Mouse (Mus musculus) heart, embryonic 13.5 days (tissue): Measurements from ENCODE around the gene Atp6v0e. TPM values are rescaled to one million over a fixed set of nuclear protein-coding genes. Genes with fewer than 3 reads are reported as not detected.
A peak's percentile ranks its signal among the peaks of the same experiment; 100 is the strongest.

ENCODE experiments used
- ATAC-seq: fragments of 200-750 bp; cut with Nextera tagmentation; 2 replicates; pipeline ENCODE4 v1.8.0; 2017; ENCODE audit warnings: moderate TSS enrichment; ENCODE audit not compliant: insufficient number of reproducible peaks, low FRiP score, low TSS enrichment; ENCODE audit errors: extremely low read depth
- H3K27ac ChIP-seq: fragments of 300-500 bp; sonication (generic); replicated peaks from 2 replicates; pipeline ENCODE4 v1.5.1; 2015; ENCODE audit warnings: moderate library complexity, mild to moderate bottlenecking, inconsistent platforms
- H3K27me3 ChIP-seq: fragments of 300-500 bp; sonication (generic); replicated peaks from 2 replicates; pipeline ENCODE4 v1.6.1; 2015; ENCODE audit warnings: mild to moderate bottlenecking, inconsistent platforms
- H3K36me3 ChIP-seq: fragments of 300-500 bp; sonication (generic); 2 replicates; pipeline ENCODE4 v1.6.1; 2015; ENCODE audit warnings: mild to moderate bottlenecking, inconsistent platforms
- H3K4me1 ChIP-seq: fragments of 300-500 bp; sonication (generic); 2 replicates; pipeline ENCODE4 v1.6.1; 2015; ENCODE audit warnings: inconsistent platforms
- H3K4me2 ChIP-seq: fragments of 300-500 bp; sonication (generic); 2 replicates; pipeline ENCODE4 v1.6.1; 2015; ENCODE audit warnings: inconsistent platforms, mild to moderate bottlenecking, moderate library complexity
- H3K4me3 ChIP-seq: fragments of 300-500 bp; sonication (generic); 2 replicates; pipeline ENCODE4 v1.5.1; 2015; ENCODE audit warnings: moderate library complexity, mild to moderate bottlenecking, inconsistent platforms
- H3K9ac ChIP-seq: fragments of 300-500 bp; sonication (generic); 2 replicates; pipeline ENCODE4 v1.6.1; 2015; ENCODE audit warnings: inconsistent platforms, mild to moderate bottlenecking, moderate library complexity
- H3K9me3 ChIP-seq: fragments of 300-500 bp; sonication (generic); 2 replicates; pipeline ENCODE4 v1.6.1; 2016; ENCODE audit warnings: inconsistent platforms
- WGBS: fragments of 180-500 bp; shearing (Covaris S2); methylation state at CpG from one replicate; pipeline ENCODE4 v1.1.7; 2015; ENCODE audit warnings: mixed read lengths; 5-methylcytosine and 5-hydroxymethylcytosine counted together
- polyA plus RNA-seq: library from polyadenylated mRNA; unstranded; fragments of >200 nt; fragmentation: Nextera tagmentation; extraction: Ambion mirVana; gene quantifications from 2 replicates; pipeline ENCODE4 v1.2.1, GENCODE M21; 2015

The Atp6v0e gene
- polyA plus RNA-seq, 1 experiment from 2014 or later: 187 TPM

DNA sequence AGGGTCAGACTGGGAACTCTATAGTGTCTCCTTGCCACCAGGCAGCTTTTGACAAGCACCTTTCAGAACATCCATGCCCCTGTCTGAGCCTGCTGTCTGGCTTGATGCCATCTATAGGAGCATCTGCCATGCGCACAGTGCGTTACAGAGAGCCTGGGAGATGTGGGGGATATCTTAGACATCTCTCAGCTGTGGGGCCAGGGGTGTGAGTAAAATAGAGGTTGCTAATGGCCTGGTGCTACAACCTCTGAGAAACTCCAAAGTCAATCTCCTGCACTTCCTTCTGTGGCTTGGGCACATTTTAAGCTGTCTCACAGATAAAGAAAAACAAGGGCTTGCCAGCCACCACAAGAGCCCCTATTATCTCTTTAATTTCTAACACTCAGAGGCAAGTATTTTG, 26.8 kb downstream of the Atp6v0e start:
- H3K36me3 ChIP-seq: peaks cover 14% of the 10 kb centered on the region
- ATAC-seq: no peak
- H3K27ac ChIP-seq: peak overlapping the region; percentile 53; the same call in 1 of the 2 replicates
- WGBS: 76% methylated on average over 2 of the region's 2 CpGs
- no peaks in the 10 kb centered on the region for H3K9me3 ChIP-seq
- no peaks in the 10 kb centered on the region for H3K27me3 ChIP-seq
- H3K4me1 ChIP-seq: peaks cover 54% of the 10 kb centered on the region
- peak overlapping the region; percentile 50 for H3K9ac ChIP-seq
- no peak overlapping the region for H3K4me3 ChIP-seq
- no peak overlapping the region for H3K4me2 ChIP-seq

- H3K9ac ChIP-seq: peak overlapping the region; percentile 50
- no peak for ATAC-seq
- H3K27me3 ChIP-seq: no peaks in the 10 kb centered on the region
- no peak overlapping the region for H3K27ac ChIP-seq
- no peak overlapping the region for H3K4me3 ChIP-seq
- no peak overlapping the region for H3K4me2 ChIP-seq
- peaks cover 11% of the 10 kb centered on the region for H3K36me3 ChIP-seq
- H3K4me1 ChIP-seq: peaks cover 54% of the 10 kb centered on the region
- H3K9me3 ChIP-seq: no peaks in the 10 kb centered on the region
- 76% methylated on average over 5 of the region's 5 CpGs for WGBS
Observed at GRCm38 (mm10) chr17:26690236-26690635, 27.2 kb downstream of the Atp6v0e start.

DNA sequence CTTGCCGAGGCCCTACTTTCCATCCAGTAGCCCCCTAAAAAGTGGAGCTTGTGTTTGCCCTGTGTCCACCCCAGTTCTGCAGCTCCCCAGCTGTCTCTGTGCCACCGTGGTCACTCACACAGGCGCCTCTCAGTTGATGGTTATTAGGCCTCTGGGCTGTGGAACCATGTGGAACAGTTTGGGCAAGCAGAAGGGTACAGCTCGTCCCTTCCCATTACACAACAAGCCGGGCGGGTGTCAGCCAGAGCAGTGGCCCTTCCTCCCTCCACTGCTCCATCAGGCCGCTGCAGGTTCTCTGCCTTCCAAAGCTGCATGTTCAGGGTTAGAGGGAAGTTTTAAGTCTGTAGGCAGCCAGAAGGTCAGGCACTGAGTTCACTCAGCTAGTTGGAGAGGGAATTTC, 28.1 kb downstream of the Atp6v0e start:
- no peak overlapping the region for H3K9ac ChIP-seq
- WGBS: 83% methylated on average over 7 of the region's 7 CpGs
- no peak for ATAC-seq
- no peaks in the 10 kb centered on the region for H3K27me3 ChIP-seq
- peaks cover 15% of the 10 kb centered on the region for H3K36me3 ChIP-seq
- no peak overlapping the region for H3K27ac ChIP-seq
- H3K4me2 ChIP-seq: no peak overlapping the region
- H3K4me3 ChIP-seq: no peak overlapping the region
- H3K9me3 ChIP-seq: no peaks in the 10 kb centered on the region
- H3K4me1 ChIP-seq: peaks cover 54% of the 10 kb centered on the region

- WGBS: 79% methylated on average over 7 of the region's 7 CpGs
- Histone ChIP-seq H3K27ac (no peak overlapping the region), H3K9ac (peak overlapping the region; percentile 28; the same call in 1 of the 2 replicates)
Observed at GRCm38 (mm10) chr17:26693424-26693823, 30.4 kb downstream of the Atp6v0e start.

GRCm38 (mm10) chr17:26694171-26694570, 31.1 kb downstream of the Atp6v0e start:
- H3K36me3 ChIP-seq: peaks cover 45% of the 10 kb centered on the region
- 68% methylated on average over 7 of the region's 7 CpGs for WGBS
- peaks cover 48% of the 10 kb centered on the region for H3K4me1 ChIP-seq
- H3K9me3 ChIP-seq: no peaks in the 10 kb centered on the region
- no peak overlapping the region for H3K4me3 ChIP-seq
- ATAC-seq: no peak
- no peak overlapping the region; the same call in 1 of the 2 replicates for H3K9ac ChIP-seq
- no peak overlapping the region for H3K27ac ChIP-seq
- H3K4me2 ChIP-seq: no peak overlapping the region
- H3K27me3 ChIP-seq: no peaks in the 10 kb centered on the region

More at GRCm38 (mm10) chr17:26693424-26693823, 30.4 kb downstream of the Atp6v0e start:
- Histone ChIP-seq H3K4me3 (no peak overlapping the region), H3K9me3 (no peaks in the 10 kb centered on the region), H3K4me1 (peaks cover 48% of the 10 kb centered on the region), H3K4me2 (no peak overlapping the region), H3K36me3 (peaks cover 37% of the 10 kb centered on the region), H3K27me3 (no peaks in the 10 kb centered on the region)
- no peak for ATAC-seq

DNA sequence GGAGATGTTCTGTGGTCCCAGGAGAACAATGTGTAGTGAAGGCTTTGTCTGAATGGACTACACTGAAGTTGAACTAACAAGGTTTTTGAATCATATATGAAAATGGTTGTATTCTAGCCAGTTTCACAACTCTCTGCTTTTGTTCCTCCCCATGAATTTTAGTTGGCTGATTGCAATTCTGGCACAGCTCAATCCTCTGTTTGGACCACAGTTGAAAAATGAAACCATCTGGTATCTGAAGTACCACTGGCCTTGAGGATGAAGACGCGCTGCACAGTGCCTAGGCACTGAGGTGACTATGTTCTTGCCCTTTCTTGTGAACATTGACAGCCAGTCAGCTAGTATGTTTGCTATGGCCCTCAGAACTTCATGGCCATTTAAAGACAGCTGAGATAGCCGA, 32.2 kb downstream of the Atp6v0e start:
- no peak overlapping the region for H3K27ac ChIP-seq
- peaks cover 55% of the 10 kb centered on the region for H3K36me3 ChIP-seq
- H3K27me3 ChIP-seq: no peaks in the 10 kb centered on the region
- H3K9ac ChIP-seq: no peak overlapping the region
- no peak for ATAC-seq
- no peak overlapping the region for H3K4me2 ChIP-seq
- no peaks in the 10 kb centered on the region for H3K9me3 ChIP-seq
- WGBS: 89% methylated on average over 3 of the region's 3 CpGs
- H3K4me1 ChIP-seq: peaks cover 48% of the 10 kb centered on the region
- H3K4me3 ChIP-seq: no peak overlapping the region

DNA sequence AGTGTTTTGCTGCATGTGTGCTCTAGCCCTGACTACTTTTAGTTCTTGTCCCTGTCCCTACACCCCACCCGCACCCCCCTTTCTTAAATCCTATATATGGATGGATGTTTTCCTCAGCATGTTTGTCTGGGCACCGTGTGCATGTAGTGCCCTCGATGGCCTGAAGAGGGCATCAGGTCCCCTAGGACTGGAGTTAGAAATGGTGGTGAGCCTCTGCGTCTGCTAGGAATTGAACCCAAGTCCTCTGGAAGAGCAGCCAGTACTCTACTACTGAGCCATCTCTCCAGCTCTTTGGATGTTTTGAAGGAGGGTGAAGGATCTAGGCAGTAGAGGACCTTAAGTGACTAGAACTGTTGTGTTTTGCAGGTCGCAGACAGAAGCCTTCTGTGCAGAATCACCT, 35.8 kb downstream of the Atp6v0e start:
- Histone ChIP-seq H3K9ac (no peak overlapping the region), H3K36me3 (peaks cover 68% of the 10 kb centered on the region), H3K4me3 (no peak overlapping the region), H3K4me1 (peaks cover 57% of the 10 kb centered on the region), H3K27me3 (no peaks in the 10 kb centered on the region), H3K9me3 (no peaks in the 10 kb centered on the region), H3K4me2 (no peak overlapping the region), H3K27ac (peak overlapping the region; percentile 62)
- WGBS: 85% methylated on average over 5 of the region's 5 CpGs
- no peak for ATAC-seq

DNA sequence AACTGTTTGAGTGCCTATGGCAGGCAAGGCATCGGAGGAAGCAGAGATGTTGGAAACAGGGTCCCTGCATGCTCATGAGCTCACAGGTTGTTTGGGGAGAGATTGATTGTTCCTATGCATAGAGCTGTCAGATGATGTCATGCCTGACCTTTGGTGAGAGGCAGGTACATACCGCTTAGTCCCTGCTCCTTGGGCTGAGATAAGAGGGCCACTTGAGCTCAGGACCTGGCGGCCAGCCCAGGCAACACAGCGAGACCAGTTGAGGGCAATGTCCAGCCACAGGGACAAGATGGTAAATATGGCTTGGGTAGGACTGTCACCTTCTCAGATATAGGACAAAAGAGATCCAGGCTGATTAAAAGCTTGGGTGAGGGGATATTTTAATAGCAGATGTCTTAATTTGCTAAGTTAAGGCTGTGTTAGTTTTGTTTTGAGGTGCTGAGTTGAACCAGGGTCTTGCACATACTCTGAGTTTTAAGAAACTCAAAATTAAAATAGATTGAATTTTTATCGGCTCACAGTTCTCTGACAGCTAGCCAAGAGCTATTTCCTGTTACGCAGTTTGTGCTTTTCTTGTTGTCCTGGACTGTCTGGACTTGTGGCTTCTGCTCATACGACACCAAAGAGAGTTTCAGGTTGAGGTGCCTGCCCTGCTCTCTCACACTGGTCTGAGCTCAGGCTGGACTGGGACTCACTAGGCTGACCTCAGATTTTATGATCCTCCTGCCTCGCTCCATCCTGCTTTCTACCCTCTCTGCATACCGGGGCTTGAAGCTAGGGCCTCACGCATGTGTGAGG, 37.0 kb downstream of the Atp6v0e start:
- no peak overlapping the region for H3K4me3 ChIP-seq
- no peak overlapping the region for H3K9ac ChIP-seq
- peak overlapping the region; percentile 62 for H3K27ac ChIP-seq
- peaks cover 51% of the 10 kb centered on the region for H3K4me1 ChIP-seq
- H3K4me2 ChIP-seq: 0 out of 2 replicates have a peak overlapping the region, but pooled peaks have one; percentile 12
- H3K27me3 ChIP-seq: no peaks in the 10 kb centered on the region
- 64% methylated on average over 10 of the region's 10 CpGs for WGBS
- peaks cover 71% of the 10 kb centered on the region for H3K36me3 ChIP-seq
- ATAC-seq: no peak
- no peaks in the 10 kb centered on the region for H3K9me3 ChIP-seq

GRCm38 (mm10) chr17:26701565-26701964, 38.5 kb downstream of the Atp6v0e start:
- H3K4me2 ChIP-seq: peak overlapping the region; percentile 6
- H3K36me3 ChIP-seq: peaks cover 56% of the 10 kb centered on the region
- no peak overlapping the region for H3K4me3 ChIP-seq
- 50% methylated on average over 13 of the region's 13 CpGs for WGBS
- peak overlapping the region; percentile 53 for H3K27ac ChIP-seq
- H3K27me3 ChIP-seq: no peaks in the 10 kb centered on the region
- ATAC-seq: no peak
- peaks cover 62% of the 10 kb centered on the region for H3K4me1 ChIP-seq
- peak overlapping the region; percentile 51 for H3K9ac ChIP-seq
- no peaks in the 10 kb centered on the region for H3K9me3 ChIP-seq

DNA sequence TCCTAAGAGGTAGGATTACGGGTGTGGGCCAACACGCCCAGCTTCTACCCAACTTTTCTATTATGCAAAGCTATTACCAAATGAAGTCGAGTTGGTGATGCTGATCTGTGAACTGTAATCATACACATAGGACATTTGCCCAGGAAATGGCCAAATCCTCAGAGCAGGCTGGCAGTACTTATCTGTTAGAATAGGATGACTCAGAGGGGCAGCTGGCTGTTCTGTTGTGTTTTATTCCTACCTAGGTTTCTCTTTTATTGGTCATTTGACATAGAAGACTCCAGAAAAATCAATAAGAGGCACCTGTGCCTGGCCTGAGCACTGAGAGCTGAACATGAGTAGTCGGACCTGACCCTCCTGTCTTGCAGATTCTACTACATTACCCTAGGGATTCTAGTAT, 39.6 kb downstream of the Atp6v0e start:
- no peaks in the 10 kb centered on the region for H3K27me3 ChIP-seq
- no peak overlapping the region for H3K4me2 ChIP-seq
- H3K36me3 ChIP-seq: peaks cover 46% of the 10 kb centered on the region
- no peak overlapping the region for H3K9ac ChIP-seq
- peak overlapping the region; percentile 53; the same call in 1 of the 2 replicates for H3K27ac ChIP-seq
- 72% methylated on average over 4 of the region's 4 CpGs for WGBS
- no peaks in the 10 kb centered on the region for H3K9me3 ChIP-seq
- no peak overlapping the region for H3K4me3 ChIP-seq
- ATAC-seq: no peak
- H3K4me1 ChIP-seq: peaks cover 66% of the 10 kb centered on the region

DNA sequence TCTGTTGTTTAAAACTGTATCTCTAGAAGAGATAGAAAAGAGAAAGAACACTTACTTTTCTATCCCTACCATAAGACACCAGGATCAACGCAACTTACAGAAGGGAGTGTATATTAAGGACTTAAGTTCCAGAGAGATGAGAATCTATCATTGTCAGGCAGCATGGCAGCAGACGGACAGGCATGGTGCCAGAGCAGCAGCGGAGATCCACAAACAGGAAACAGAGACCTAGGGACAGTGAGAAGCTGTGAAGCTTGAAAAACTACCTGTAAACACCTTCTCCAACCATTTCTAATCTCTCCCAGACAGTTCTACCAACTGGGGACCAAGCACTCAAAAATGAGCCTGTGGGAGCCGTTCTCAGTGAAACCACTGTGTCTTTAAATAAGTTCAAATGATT, 40.6 kb downstream of the Atp6v0e start:
- 80% methylated on average over 4 of the region's 4 CpGs for WGBS
- no peak overlapping the region for H3K4me2 ChIP-seq
- H3K4me1 ChIP-seq: peaks cover 64% of the 10 kb centered on the region
- no peaks in the 10 kb centered on the region for H3K9me3 ChIP-seq
- no peaks in the 10 kb centered on the region for H3K27me3 ChIP-seq
- H3K4me3 ChIP-seq: no peak overlapping the region
- peaks cover 36% of the 10 kb centered on the region for H3K36me3 ChIP-seq
- H3K27ac ChIP-seq: no peak overlapping the region
- no peak for ATAC-seq
- H3K9ac ChIP-seq: no peak overlapping the region
